Comparison of ENCODE assay signal across 21 mouse cellular contexts in genomic region chr12:109897861-109898385, GRCm38 (mm10).
A peak's percentile ranks its signal among the peaks of the same experiment; 100 is the strongest.
DNase-seq lines count a peak whose midpoint lies in the region; ATAC-seq and TF ChIP-seq lines count a peak whose summit lies in the region.
"Had no signal": no experiment of that assay in that cellular context is flagged by ENCODE, and none has a peak within 500 bp of the region (broad histone marks: within the 10 kb centered on the region; RNA-seq: fewer than 3 reads in every experiment).

No protein-coding gene starts in this region.

- peak; percentile 21 for DNase-seq in forebrain, embryonic 14.5 days (ENCODE audit: low spot score)
- no peak for DNase-seq in forebrain, embryonic 11.5 days (ENCODE audit: low spot score)
- peak; percentile 18 for DNase-seq in limb, embryonic 14.5 days (ENCODE audit: low spot score)
- DNase-seq in limb, embryonic 10.5 days (ENCODE audit: low spot score) = no peak
- no peak for DNase-seq in left cerebral cortex, adult 9 months (ENCODE audit: low spot score in 2 of 2)
- DNase-seq in urinary bladder, postnatal 36 days (ENCODE audit: low spot score in 2 of 2) = no peak
- DNase-seq: adrenal gland, postnatal 25 days; cerebellum, adult 18-20 months; gastrocnemius, postnatal 10 days; liver, postnatal 0 days; right cerebral cortex, adult 18-20 months; spleen, adult 18-20 months; thymus, adult 2 months; thymus, postnatal 36 days had no signal

- no peaks in the 10 kb centered on the region for H3K9me3 ChIP-seq in forebrain, embryonic 14.5 days (replicated peaks; ENCODE audit: control insufficient read depth, low read length)
- no peaks in the 10 kb centered on the region for H3K9me3 ChIP-seq in forebrain, embryonic 11.5 days (ENCODE audit: control insufficient read depth, low read length)
- no peaks in the 10 kb centered on the region for H3K9me3 ChIP-seq in limb, embryonic 14.5 days (ENCODE audit: control insufficient read depth, low read length)
- H3K9me3 ChIP-seq in limb, embryonic 10.5 days (replicated peaks) = no peaks in the 10 kb centered on the region
- H3K9me3 ChIP-seq in limb, embryonic 15.5 days = no peaks in the 10 kb centered on the region
- H3K9me3 ChIP-seq: liver, embryonic 12.5 days; midbrain, embryonic 13.5 days; neural tube, embryonic 15.5 days had no signal

- no peak overlapping the region for H3K4me2 ChIP-seq in forebrain, embryonic 14.5 days (ENCODE audit: low read length)
- H3K4me2 ChIP-seq in forebrain, embryonic 11.5 days (ENCODE audit: low read depth, low read length, severe bottlenecking) = no peak overlapping the region
- H3K4me2 ChIP-seq in limb, embryonic 14.5 days (replicated peaks; ENCODE audit: low read depth, low read length, severe bottlenecking) = no peak overlapping the region
- H3K4me2 ChIP-seq in limb, embryonic 15.5 days = no peak overlapping the region
- H3K4me2 ChIP-seq: limb, embryonic 12.5 days; liver, embryonic 12.5 days; midbrain, embryonic 13.5 days; neural tube, embryonic 15.5 days had no signal

- H3K4me3 ChIP-seq in forebrain, embryonic 14.5 days (ENCODE audit: low read depth, low read length) = no peak overlapping the region
- H3K4me3 ChIP-seq in forebrain, embryonic 11.5 days (ENCODE audit: low read depth, low read length) = no peak overlapping the region
- no peak overlapping the region for H3K4me3 ChIP-seq in limb, embryonic 14.5 days (replicated peaks; ENCODE audit: low read length)
- no peak overlapping the region for H3K4me3 ChIP-seq in limb, embryonic 10.5 days
- H3K4me3 ChIP-seq in limb, embryonic 15.5 days = no peak overlapping the region
- H3K4me3 ChIP-seq: limb, embryonic 12.5 days; liver, embryonic 12.5 days; midbrain, embryonic 13.5 days; neural tube, embryonic 15.5 days had no signal

- peaks cover 5% of the 10 kb centered on the region; the same call in 1 of the 2 replicates for H3K4me1 ChIP-seq in forebrain, embryonic 14.5 days (ENCODE audit: control insufficient read depth, insufficient read depth, low read length)
- no peaks in the 10 kb centered on the region for H3K4me1 ChIP-seq in forebrain, embryonic 11.5 days (replicated peaks; ENCODE audit: control insufficient read depth, insufficient read depth, low read length)
- peaks cover 48% of the 10 kb centered on the region for H3K4me1 ChIP-seq in limb, embryonic 14.5 days (ENCODE audit: control insufficient read depth, insufficient read depth, low read length)
- peaks cover 34% of the 10 kb centered on the region for H3K4me1 ChIP-seq in limb, embryonic 10.5 days
- peaks cover 56% of the 10 kb centered on the region for H3K4me1 ChIP-seq in limb, embryonic 15.5 days
- H3K4me1 ChIP-seq: liver, embryonic 12.5 days; midbrain, embryonic 13.5 days; neural tube, embryonic 15.5 days had no signal

- TF ChIP-seq POLR2A in limb, embryonic 14.5 days (IDR thresholded peaks at IDR 0.05; ENCODE audit: borderline replicate concordance, extremely low read depth, insufficient read depth, insufficient read length) = no peak

- H3K36me3 ChIP-seq in forebrain, embryonic 14.5 days (ENCODE audit: control insufficient read depth, insufficient read depth, low read length) = no peaks in the 10 kb centered on the region
- no peaks in the 10 kb centered on the region for H3K36me3 ChIP-seq in forebrain, embryonic 11.5 days (ENCODE audit: control insufficient read depth, insufficient read depth, low read length)
- no peaks in the 10 kb centered on the region for H3K36me3 ChIP-seq in limb, embryonic 14.5 days (ENCODE audit: control insufficient read depth, insufficient read depth, low read length)
- H3K36me3 ChIP-seq in limb, embryonic 10.5 days = no peaks in the 10 kb centered on the region
- no peaks in the 10 kb centered on the region for H3K36me3 ChIP-seq in limb, embryonic 15.5 days
- H3K36me3 ChIP-seq: limb, embryonic 12.5 days; liver, embryonic 12.5 days; midbrain, embryonic 13.5 days; neural tube, embryonic 15.5 days had no signal

- H3K27ac ChIP-seq in forebrain, embryonic 14.5 days (ENCODE audit: low read depth, low read length) = no peak overlapping the region
- H3K27ac ChIP-seq in forebrain, embryonic 11.5 days (ENCODE audit: low read depth, low read length) = no peak overlapping the region
- no peak overlapping the region for H3K27ac ChIP-seq in limb, embryonic 14.5 days (replicated peaks; ENCODE audit: low read depth, low read length)
- no peak overlapping the region for H3K27ac ChIP-seq in limb, embryonic 10.5 days
- H3K27ac ChIP-seq in limb, embryonic 15.5 days = 0 out of 2 replicates have a peak overlapping the region, but pooled peaks have one; percentile 6
- H3K27ac ChIP-seq: limb, embryonic 12.5 days; liver, embryonic 12.5 days; macrophage; midbrain, embryonic 13.5 days; neural tube, embryonic 15.5 days had no signal

- no peak for ATAC-seq in forebrain, embryonic 14.5 days
- no peak for ATAC-seq in forebrain, embryonic 11.5 days (replicated peaks; ENCODE audit: low FRiP score)
- ATAC-seq in limb, embryonic 14.5 days (ENCODE audit: low FRiP score, low read depth) = no peak
- no peak for ATAC-seq in limb, embryonic 15.5 days (ENCODE audit: insufficient number of reproducible peaks, low FRiP score, low TSS enrichment, low read depth)
- ATAC-seq: intestine, postnatal 0 days; liver, embryonic 12.5 days; liver, postnatal 0 days; midbrain, embryonic 13.5 days had no signal

- no peak overlapping the region for H3K9ac ChIP-seq in forebrain, embryonic 14.5 days (ENCODE audit: low read length)
- H3K9ac ChIP-seq in forebrain, embryonic 11.5 days (ENCODE audit: low read length) = no peak overlapping the region
- H3K9ac ChIP-seq in limb, embryonic 14.5 days (ENCODE audit: low read depth, low read length, severe bottlenecking) = no peak overlapping the region
- H3K9ac ChIP-seq in limb, embryonic 15.5 days = no peak overlapping the region
- H3K9ac ChIP-seq: limb, embryonic 12.5 days; liver, embryonic 12.5 days; liver, postnatal 0 days; midbrain, embryonic 13.5 days; neural tube, embryonic 15.5 days had no signal

- H3K27me3 ChIP-seq in forebrain, embryonic 14.5 days (replicated peaks; ENCODE audit: control insufficient read depth, insufficient read depth, low read length) = no peaks in the 10 kb centered on the region
- H3K27me3 ChIP-seq in forebrain, embryonic 11.5 days (ENCODE audit: control insufficient read depth, insufficient read depth, low read length) = no peaks in the 10 kb centered on the region
- H3K27me3 ChIP-seq in limb, embryonic 14.5 days (ENCODE audit: control insufficient read depth, insufficient read depth, low read length) = 0 out of 2 replicates have a peak, but pooled peaks cover 3% of the 10 kb centered on the region
- no peaks in the 10 kb centered on the region for H3K27me3 ChIP-seq in limb, embryonic 10.5 days (ENCODE audit: low read depth, poor library complexity, severe bottlenecking)
- no peaks in the 10 kb centered on the region for H3K27me3 ChIP-seq in limb, embryonic 15.5 days
- H3K27me3 ChIP-seq: liver, embryonic 12.5 days; midbrain, embryonic 13.5 days; neural tube, embryonic 15.5 days had no signal

- 37% methylated on average over 11 of the region's 11 CpGs for WGBS in forebrain, embryonic 14.5 days
- 45% methylated on average over 11 of the region's 11 CpGs for WGBS in forebrain, embryonic 11.5 days
- 65% methylated on average over 11 of the region's 11 CpGs for WGBS in limb, embryonic 14.5 days
- 87% methylated on average over 11 of the region's 11 CpGs for WGBS in limb, embryonic 10.5 days
- 58% methylated on average over 11 of the region's 11 CpGs for WGBS in limb, embryonic 15.5 days

Comparison
In these comparisons a context has a peak if more than half of its experiments do, and no peak if none do; other contexts are left out.
1. DNase-seq: peak in forebrain, embryonic 14.5 days (single experiment) and limb, embryonic 14.5 days (single experiment); none in forebrain, embryonic 11.5 days (single experiment), limb, embryonic 10.5 days (single experiment), left cerebral cortex, adult 9 months (0 of 2) and urinary bladder, postnatal 36 days (0 of 2).